ENCODE assay signal across 8 mouse cellular contexts in genomic region chr5:135106758-135107256, GRCm38 (mm10). TPM values are rescaled to one million over a fixed set of nuclear protein-coding genes. Genes with fewer than 3 reads are reported as not detected.
DNase-seq lines count a peak whose midpoint lies in the region; ATAC-seq and TF ChIP-seq lines count a peak whose summit lies in the region.

No protein-coding gene starts in this region.

- TF ChIP-seq EP300 in lung, postnatal 0 days (IDR thresholded peaks at IDR 0.05): no peak

- TF ChIP-seq CTCF in lung, postnatal 0 days (IDR thresholded peaks at IDR 0.05): no peak

- H3K4me3 ChIP-seq in hindbrain, embryonic 12.5 days: peak overlapping the region; percentile 48
- H3K4me3 ChIP-seq in lung, postnatal 0 days (ENCODE audit: low read depth, low read length): peak overlapping the region; percentile 40

- peaks cover 67% of the 10 kb centered on the region for H3K27me3 ChIP-seq in hindbrain, embryonic 12.5 days
- peaks cover 9% of the 10 kb centered on the region; the same call in 1 of the 2 replicates for H3K27me3 ChIP-seq in lung, postnatal 0 days (replicated peaks; ENCODE audit: insufficient read depth, low read length)

- H3K4me1 ChIP-seq in hindbrain, embryonic 12.5 days: peaks cover 16% of the 10 kb centered on the region
- 0 out of 2 replicates have a peak, but pooled peaks cover 4% of the 10 kb centered on the region for H3K4me1 ChIP-seq in lung, postnatal 0 days (ENCODE audit: insufficient read depth, low read depth, low read length)

- no peaks in the 10 kb centered on the region for H3K36me3 ChIP-seq in hindbrain, embryonic 12.5 days
- no peaks in the 10 kb centered on the region for H3K36me3 ChIP-seq in lung, postnatal 0 days (ENCODE audit: insufficient read depth, low read length)

- no peaks in the 10 kb centered on the region for H3K9me3 ChIP-seq in hindbrain, embryonic 12.5 days (replicated peaks)
- H3K9me3 ChIP-seq in lung, postnatal 0 days (ENCODE audit: low read length): no peaks in the 10 kb centered on the region

- peak; percentile 89 for ATAC-seq in hindbrain, embryonic 12.5 days (ENCODE audit: low FRiP score)
- ATAC-seq in lung, postnatal 0 days: peak; percentile 91

- under 1% methylated on average over 48 of the region's 48 CpGs for WGBS in hindbrain, embryonic 12.5 days
- 4% methylated on average over 44 of the region's 48 CpGs for WGBS in lung, postnatal 0 days

- DNase-seq in WW6 (ENCODE audit: low read depth, low spot score): peak; percentile 74
- DNase-seq in cerebellum, postnatal 25 days: peak; percentile 41 to 67
- DNase-seq in frontal cortex, postnatal 36 days (ENCODE audit: low spot score in 2 of 2): peak; percentile 37 to 63
- DNase-seq in layer of hippocampus, adult 9-11 months: peak; percentile 71
- peak; percentile 96 for DNase-seq in lung, postnatal 0 days (ENCODE audit: low spot score)
- peak; percentile 67 for DNase-seq in ovary, postnatal 14 days (ENCODE audit: low spot score)
- peak; percentile 60 to 65 for DNase-seq in thymus, postnatal 10 days (ENCODE audit: low spot score in 2 of 2)

- no peak overlapping the region for H3K27ac ChIP-seq in hindbrain, embryonic 12.5 days
- no peak overlapping the region for H3K27ac ChIP-seq in lung, postnatal 0 days (ENCODE audit: low read length)

- peak overlapping the region; percentile 92 for H3K4me2 ChIP-seq in hindbrain, embryonic 12.5 days (replicated peaks)
- H3K4me2 ChIP-seq in lung, postnatal 0 days (replicated peaks; ENCODE audit: low read depth, low read length): peak overlapping the region; percentile 77

- peak overlapping the region; percentile 60 for H3K9ac ChIP-seq in hindbrain, embryonic 12.5 days
- H3K9ac ChIP-seq in lung, postnatal 0 days (replicated peaks; ENCODE audit: low read depth): no peak overlapping the region

RNA-seq across cellular contexts. Expression of gene Mlxipl, which starts 17.1 kb away (rescaled TPM):
- polyA plus RNA-seq in hindbrain, embryonic 12.5 days (2016; fragmentation: Nextera tagmentation; extraction: Ambion mirVana): 1.5 and 2.0 TPM in 2 replicates
- polyA plus RNA-seq in lung, postnatal 0 days (2015; fragmentation: Nextera tagmentation; extraction: Ambion mirVana): 0.70 and 0.96 TPM in 2 replicates

RNA-seq across cellular contexts. Expression of gene Vps37d, which starts 28.7 kb away (rescaled TPM):
- polyA plus RNA-seq in hindbrain, embryonic 12.5 days (2016; fragmentation: Nextera tagmentation; extraction: Ambion mirVana): 31.6 and 34.2 TPM in 2 replicates
- polyA plus RNA-seq in lung, postnatal 0 days (2015; fragmentation: Nextera tagmentation; extraction: Ambion mirVana): 4.0 and 4.4 TPM in 2 replicates

RNA-seq across cellular contexts. Expression of gene Bud23, which starts 42.0 kb away (rescaled TPM):
- polyA plus RNA-seq in hindbrain, embryonic 12.5 days (2016; fragmentation: Nextera tagmentation; extraction: Ambion mirVana): 113 and 119 TPM in 2 replicates
- 52.2 and 53.1 TPM in 2 replicates for polyA plus RNA-seq in lung, postnatal 0 days (2015; fragmentation: Nextera tagmentation; extraction: Ambion mirVana)

RNA-seq across cellular contexts. Expression of gene Tbl2, which starts 42.6 kb away (rescaled TPM):
- polyA plus RNA-seq in hindbrain, embryonic 12.5 days (2016; fragmentation: Nextera tagmentation; extraction: Ambion mirVana): 26.9 and 27.2 TPM in 2 replicates
- polyA plus RNA-seq in lung, postnatal 0 days (2015; fragmentation: Nextera tagmentation; extraction: Ambion mirVana): 8.7 and 9.5 TPM in 2 replicates

RNA-seq across cellular contexts. Expression of gene Dnajc30, which starts 42.8 kb away (rescaled TPM):
- 28.9 and 34.4 TPM in 2 replicates for polyA plus RNA-seq in hindbrain, embryonic 12.5 days (2016; fragmentation: Nextera tagmentation; extraction: Ambion mirVana)
- polyA plus RNA-seq in lung, postnatal 0 days (2015; fragmentation: Nextera tagmentation; extraction: Ambion mirVana): 28.0 and 28.8 TPM in 2 replicates
